Mouse (Mus musculus) ES-Bruce4 (cell line): ENCODE measurements around the gene Slc5a5.

Experiments used
- CTCF ChIP-seq: IDR thresholded peaks from one replicate; pipeline ENCODE4 v1.8.1; 2011; ENCODE audit warnings: low read depth, low read length
- POLR2A ChIP-seq: IDR thresholded peaks from one replicate; pipeline ENCODE4 v1.8.1; 2011; ENCODE audit warnings: low read length; ENCODE audit not compliant: insufficient read depth

GRCm38 (mm10) chr8:70857516-70857915 lies 35.0 kb downstream of the Slc5a5 start:
- TF ChIP-seq CTCF (no peak), POLR2A (no peak)
